Mouse (Mus musculus) skeletal muscle tissue, adult 2 months (tissue): ENCODE measurements around the gene Btg4.

Source experiments
- DNase-seq: peaks from one replicate; pipeline ENCODE4 v3.0.0-alpha.2; 2012; ENCODE audit warnings: low read depth, low spot score

Btg4 gene

GRCm38 (mm10) chr9:51165312-51166180 lies 104.8 kb downstream of the Btg4 start, which contains the start of gene Gm32742:
Gene Gm32742, minus strand, starts transcription at chr9:51165517.
- DNase-seq: no peak

GRCm38 (mm10) chr9:51167954-51168353 lies 107.3 kb downstream of the Btg4 start:
- no peak for DNase-seq

- no peak for DNase-seq
These were observed 108.0 kb downstream of the Btg4 start for GRCm38 (mm10) chr9:51168698-51169097.

- DNase-seq: no peak
These were observed 108.4 kb downstream of the Btg4 start for GRCm38 (mm10) chr9:51169133-51169532.
